Mouse (Mus musculus) frontal cortex, postnatal 14 days (tissue): ENCODE data around the gene Tenm2.
A peak's percentile ranks its signal among the peaks of the same experiment; 100 is the strongest.

ENCODE experiments used
- DNase-seq, 2 experiments: peaks; one replicate each; pipeline ENCODE4 v3.0.0; 2022; ENCODE audit warnings: low spot score in 2 of 2

Gene Tenm2

GRCm38 (mm10) chr11:37079403-37079802, 156.4 kb downstream of the Tenm2 start:
- DNase-seq = no peak

DNA sequence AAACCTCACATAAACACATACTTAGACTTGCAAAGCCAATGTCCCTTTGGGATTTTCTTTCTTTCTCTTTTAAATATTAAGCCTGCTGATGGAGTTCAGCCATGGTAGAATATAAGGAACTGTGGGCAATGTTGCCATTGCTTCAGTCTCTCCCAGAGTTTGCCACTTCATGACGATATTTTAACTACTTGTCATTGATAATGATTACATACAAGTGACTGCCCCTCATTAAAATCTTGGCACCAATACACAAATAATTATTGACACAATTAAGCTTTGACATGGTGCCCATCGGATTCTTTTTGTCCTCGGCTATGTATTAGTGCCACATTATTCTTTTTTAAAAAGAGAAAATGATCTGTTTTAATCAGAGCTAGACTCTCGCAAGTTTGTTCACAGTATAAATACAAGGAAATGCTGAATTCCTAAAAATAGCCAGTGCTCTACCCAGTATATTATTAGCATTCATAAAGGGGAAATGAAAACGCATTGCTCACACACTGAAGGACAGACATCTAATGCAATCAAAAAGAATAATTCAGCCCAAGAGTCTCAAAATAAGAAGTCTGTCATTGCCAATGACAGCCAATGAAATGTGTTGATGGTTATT, 158.7 kb downstream of the Tenm2 start:
- no peak for DNase-seq

GRCm38 (mm10) chr11:37075349-37075748, 160.4 kb downstream of the Tenm2 start:
- no peak for DNase-seq

DNA sequence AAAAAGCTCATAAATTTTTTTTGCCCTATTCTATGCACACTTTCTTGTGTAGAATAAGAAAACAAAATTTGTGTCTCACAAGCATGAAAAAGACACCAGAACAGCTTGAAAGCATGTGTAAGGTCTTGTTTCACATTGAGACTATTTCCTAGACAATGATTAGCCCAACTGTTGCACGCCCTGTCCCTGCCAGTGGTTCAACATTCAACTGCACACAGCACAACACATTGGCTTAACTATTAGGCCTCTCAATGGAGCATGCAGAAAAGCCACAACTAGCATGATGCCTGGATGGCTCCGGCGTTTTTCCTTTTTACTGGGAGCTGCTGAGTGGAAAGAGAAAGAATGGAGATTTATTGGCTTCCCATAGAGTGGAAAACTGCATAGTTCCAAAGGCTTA, 170.3 kb downstream of the Tenm2 start:
- DNase-seq = no peak

DNA sequence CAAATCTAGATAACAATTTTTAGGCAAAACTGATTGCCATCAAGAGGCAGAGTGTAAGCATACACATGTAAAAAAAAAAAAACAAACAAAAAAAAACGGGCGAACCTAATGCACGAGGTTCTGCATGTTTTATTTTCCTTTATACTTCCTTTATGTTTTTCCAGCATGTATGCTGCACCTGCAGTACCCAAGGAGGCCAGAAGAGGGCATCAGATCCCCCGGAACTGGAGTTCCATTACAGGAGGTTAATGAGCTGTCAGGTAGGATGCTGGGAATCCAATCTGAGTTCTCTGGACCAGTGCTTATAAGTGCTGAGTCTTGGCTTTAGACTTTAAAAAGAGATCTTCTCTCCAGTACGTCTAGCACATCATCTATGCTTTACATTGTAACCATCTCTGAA, 189.1 kb downstream of the Tenm2 start:
- no peak for DNase-seq

DNA sequence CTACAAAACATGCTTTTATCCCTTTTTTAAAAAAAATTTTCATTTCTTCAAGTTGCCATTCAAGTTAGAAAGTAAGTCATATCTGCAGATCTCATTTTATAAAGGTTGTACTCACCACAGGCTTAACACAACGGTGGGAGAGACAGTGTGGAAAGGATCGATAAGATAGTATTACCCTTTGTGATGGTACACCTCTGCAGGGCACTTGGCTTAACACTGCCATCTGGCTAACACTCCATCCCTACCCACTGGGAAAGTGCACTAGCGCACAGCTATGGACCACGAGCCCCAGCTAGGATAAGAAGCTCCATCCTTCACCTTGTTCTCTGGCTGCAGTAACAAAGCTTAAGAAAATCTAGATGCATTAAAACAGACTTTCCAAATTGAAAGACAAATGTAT, 194.5 kb downstream of the Tenm2 start:
- DNase-seq = no peak

DNA sequence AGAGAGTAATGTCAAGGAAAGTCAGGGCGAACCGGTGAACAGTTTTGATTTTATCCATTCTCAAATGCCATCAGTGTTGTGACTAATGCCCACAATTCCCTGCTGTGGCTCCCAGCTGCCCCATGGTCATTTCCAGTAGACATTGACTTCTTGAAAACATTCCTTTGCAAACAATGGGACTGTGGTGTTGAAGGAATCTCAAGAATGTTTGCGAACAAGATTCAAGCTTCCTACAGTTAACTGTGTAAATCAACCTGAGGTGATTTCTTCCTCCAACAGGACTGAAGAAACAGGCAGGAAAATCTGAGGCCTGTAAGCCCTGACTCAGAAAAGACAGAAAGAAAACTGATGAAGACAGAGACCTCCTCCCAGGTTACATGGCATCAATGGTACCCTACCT, 196.5 kb downstream of the Tenm2 start:
- no peak for DNase-seq

- DNase-seq = no peak
Measured at GRCm38 (mm10) chr11:37031305-37032055, 204.3 kb downstream of the Tenm2 start.

GRCm38 (mm10) chr11:37011900-37012299, 223.9 kb downstream of the Tenm2 start:
- no peak for DNase-seq

GRCm38 (mm10) chr11:37009243-37009642, 226.5 kb downstream of the Tenm2 start:
- no peak for DNase-seq

DNA sequence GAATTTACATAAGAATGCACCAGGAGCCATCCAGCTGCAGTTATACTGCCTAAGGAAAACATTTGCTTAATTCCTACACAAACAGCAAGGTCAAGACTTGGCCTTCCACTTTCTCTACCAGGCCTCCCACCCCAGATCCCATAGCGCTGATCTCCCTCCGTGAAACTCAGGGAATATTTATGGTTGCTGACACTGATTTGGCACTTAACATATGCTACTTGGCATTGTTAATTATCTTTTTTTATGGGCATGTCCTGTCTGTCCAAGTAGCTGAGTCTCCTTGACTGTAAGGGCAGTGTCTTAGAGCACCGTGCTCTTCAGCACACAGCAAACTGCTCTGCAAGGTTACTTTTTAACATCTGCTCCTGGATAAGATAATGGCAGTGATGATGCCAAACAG, 238.1 kb downstream of the Tenm2 start:
- no peak for DNase-seq

GRCm38 (mm10) chr11:36990895-36991294, 244.9 kb downstream of the Tenm2 start:
- no peak for DNase-seq

GRCm38 (mm10) chr11:36988776-36989565, 246.8 kb downstream of the Tenm2 start:
- peak; percentile 17 to 23 for DNase-seq

DNA sequence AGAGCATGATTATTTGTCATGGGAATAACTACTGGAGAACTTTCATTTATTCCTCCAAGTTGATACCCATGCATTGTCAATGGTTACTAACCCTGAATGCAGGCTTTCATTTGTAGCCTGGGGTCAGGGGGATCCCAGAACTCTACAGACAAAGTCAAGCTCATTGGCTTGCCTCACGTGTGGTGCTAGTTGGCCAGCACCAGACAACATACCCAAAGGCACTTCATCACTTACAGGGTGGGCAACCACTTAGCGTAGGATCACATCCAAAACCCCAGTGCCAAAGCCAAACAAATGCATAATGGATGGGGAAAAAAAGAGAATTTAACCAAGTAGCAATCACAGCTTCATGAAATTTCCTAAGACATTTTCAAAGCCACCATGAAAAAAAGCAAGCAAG, 261.6 kb downstream of the Tenm2 start:
- no peak for DNase-seq

GRCm38 (mm10) chr11:36958102-36958501, 277.7 kb downstream of the Tenm2 start:
- DNase-seq = no peak

DNA sequence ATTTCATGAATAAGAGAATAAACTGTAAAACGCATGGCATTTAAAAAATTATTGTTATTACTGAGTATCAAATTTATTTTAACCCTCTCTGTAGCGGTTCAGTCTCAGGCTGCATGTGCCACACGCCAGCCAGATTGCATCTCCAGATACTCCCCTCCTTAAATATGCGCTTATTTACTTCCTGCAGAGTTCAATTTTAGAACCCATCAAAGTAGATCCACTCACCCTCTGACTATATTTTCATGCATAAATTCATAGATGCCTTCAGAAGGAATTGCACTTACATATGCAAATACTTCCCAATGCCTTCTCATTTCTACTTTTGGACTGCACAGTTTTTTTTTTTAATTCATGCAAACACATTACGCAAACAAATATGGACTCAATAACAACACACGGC, 294.3 kb downstream of the Tenm2 start:
- DNase-seq = no peak

DNA sequence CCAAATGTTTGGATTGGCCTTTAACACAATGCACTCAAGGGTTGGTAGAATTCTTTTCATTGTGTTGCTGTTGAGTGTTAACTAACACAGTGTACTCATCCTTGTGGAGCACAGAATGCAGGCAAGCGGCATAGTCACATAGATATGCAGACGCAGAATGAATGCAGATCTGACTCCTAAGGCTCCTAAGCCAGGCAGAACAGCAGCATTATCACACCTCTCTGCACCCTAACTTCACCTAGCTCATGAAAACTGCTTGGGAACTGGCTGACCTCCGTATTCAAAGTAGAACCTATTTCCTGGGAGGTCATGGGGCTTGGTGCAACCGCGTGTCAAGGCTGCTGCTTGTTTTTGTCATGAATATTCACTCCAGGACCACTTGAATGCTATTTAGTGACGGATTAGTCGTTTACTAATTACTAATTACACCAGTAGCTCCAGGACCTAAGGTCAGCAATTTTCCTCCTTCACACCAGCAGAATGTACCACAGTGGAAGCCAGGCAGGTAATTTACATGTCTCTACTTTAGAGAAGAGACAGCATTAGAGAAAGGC, 295.1 kb downstream of the Tenm2 start:
- no peak for DNase-seq

DNA sequence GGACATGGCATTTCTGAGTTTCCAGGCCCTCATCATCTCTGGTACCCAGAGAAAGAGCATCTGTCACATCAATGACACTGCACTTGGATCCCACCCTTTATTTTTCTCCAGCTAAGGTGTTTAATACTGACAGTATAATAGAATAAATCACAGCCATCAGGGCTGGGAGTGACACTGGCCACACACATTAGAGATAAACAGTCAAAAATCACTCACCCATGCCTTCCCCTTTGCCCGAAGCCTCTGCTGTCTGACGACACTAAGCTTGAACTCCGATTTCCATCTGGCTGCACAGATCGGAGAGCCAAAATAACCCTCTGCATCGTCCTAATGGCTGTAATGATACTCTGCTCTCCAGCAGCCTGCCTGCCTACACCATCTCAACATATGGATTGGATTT, 305.9 kb downstream of the Tenm2 start:
- DNase-seq = no peak

GRCm38 (mm10) chr11:36926705-36927406, 308.9 kb downstream of the Tenm2 start:
- DNase-seq = no peak

DNA sequence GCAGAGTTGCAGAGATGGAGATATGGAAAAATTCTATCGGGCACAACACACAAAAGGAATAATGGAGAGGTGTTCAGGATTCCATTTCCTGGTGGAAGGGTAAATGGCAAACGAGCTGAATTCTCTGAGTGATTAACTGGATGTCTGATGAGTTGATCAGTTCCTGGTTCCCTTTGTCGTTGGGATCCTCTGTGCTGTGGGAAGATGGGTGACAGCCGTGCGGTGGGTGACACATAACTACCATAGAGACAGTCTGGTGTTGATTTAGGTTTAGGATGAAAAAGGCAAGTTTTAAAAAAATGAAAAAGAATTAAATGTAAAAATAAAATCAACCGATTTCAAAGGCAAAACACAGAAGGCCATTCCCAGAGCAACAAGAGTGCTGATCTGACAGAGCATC, 316.5 kb downstream of the Tenm2 start:
- no peak for DNase-seq

DNA sequence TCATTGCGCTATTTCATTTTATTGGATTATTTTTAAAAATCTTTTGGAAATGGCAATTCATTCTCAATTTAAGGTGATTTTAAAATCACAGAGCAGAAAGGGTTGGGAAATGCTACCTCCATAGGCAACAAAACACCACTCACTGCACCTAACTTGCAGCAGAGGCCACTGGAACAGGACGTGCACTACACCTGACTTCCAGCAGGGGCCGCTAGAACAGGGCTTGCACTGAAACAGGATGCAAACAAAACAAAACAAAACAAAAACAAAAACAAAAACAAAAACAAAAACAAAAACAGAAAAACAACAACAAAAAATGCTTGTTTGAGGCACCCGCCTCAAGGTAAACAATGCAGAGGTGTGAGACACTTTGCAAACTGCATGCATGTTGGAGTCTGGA, 324.4 kb downstream of the Tenm2 start:
- DNase-seq = no peak

- no peak for DNase-seq
Measured at GRCm38 (mm10) chr11:36909036-36909435, 326.7 kb downstream of the Tenm2 start.
